Mouse (Mus musculus): ENCODE data around the gene Xirp1. TPM values are rescaled to one million over a fixed set of nuclear protein-coding genes. Genes with fewer than 3 reads are reported as not detected.

Xirp1 gene
- total RNA-seq, 4 experiments from 2014 or later: 0.06 to 0.25 (median 0.10) TPM

DNA sequence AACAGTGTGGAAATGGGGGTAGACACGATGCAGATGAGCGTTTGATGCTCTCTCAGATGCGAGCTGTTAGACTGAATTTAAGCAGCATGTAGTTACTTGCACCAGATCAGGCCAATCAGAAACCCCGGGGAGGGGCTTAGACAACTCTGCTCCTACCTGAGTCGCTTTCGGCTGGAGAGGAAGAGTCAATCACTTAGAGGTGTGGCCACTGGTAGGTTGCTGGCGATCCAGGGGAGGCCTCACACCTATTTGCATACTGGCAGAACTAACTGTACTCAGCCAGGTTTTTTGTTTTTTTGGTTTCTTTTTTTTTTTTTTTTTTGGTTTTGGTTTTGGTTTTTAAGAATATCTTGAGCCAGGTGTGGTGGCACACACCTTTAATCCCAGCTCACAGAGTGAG is 35.1 kb downstream of the Xirp1 start:
- no peak for DNase-seq (ENCODE audit: low spot score in 2 of 2)

- DNase-seq (ENCODE audit: low spot score in 2 of 2): no peak
Observed at GRCm38 (mm10) chr9:119985881-119986574, 37.4 kb downstream of the Xirp1 start.

- DNase-seq (ENCODE audit: low spot score in 2 of 2): no peak
Observed at GRCm38 (mm10) chr9:119984536-119985011, 38.8 kb downstream of the Xirp1 start, which contains the start of gene Csrnp1. TSS of gene Csrnp1 (minus strand) at chr9:119984658.

DNA sequence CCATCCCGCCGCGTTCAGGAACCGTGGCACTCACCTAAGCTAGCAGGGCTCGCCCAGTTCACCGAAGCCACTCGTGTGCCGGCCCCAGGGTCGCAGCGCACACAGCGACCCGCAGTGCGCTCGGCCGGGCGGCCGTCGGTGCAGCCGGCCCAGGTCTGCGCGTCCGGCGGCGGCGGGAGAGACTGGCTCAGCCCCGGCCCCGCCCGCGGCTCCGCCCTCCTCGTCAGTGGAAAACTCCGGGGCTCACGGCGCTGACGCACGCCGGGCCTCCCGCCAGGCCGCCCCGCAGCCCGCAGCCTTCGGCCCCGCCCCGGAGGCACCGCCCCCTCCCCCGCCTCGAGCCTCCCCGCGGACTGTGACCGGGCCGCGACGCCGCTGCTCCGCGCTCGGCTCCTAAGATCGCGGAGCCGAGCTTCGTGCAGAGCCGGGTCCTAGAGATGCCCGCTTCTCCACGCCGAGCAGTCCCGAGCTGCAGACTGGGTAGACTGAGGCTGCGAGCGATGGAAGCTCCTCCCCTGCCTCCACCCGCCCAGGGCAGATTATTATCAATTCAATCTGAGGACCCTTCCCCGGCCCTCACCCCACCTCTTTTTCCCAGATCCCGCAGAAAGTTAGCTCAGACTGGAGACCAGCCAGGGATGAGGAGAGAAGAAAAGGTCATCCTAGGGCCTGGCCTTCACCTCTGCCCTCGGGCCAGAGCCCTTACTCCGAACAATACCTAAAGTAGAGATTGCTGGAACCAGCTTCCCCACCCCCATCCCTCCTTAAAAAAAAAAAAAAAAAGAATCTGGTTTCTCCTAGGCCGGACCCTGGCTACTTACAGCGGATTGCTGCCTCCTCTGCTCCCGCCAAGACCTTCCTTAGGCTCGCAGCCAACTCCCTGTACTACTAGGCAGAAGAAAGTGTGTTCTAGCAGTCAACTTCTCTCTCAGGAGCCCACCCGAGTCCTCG is 39.5 kb downstream of the Xirp1 start:
- peak; percentile 69 to 84 for DNase-seq (ENCODE audit: low spot score in 2 of 2)

GRCm38 (mm10) chr9:119982956-119983551 is 40.3 kb downstream of the Xirp1 start:
- no peak for DNase-seq (ENCODE audit: low spot score in 2 of 2)

DNA sequence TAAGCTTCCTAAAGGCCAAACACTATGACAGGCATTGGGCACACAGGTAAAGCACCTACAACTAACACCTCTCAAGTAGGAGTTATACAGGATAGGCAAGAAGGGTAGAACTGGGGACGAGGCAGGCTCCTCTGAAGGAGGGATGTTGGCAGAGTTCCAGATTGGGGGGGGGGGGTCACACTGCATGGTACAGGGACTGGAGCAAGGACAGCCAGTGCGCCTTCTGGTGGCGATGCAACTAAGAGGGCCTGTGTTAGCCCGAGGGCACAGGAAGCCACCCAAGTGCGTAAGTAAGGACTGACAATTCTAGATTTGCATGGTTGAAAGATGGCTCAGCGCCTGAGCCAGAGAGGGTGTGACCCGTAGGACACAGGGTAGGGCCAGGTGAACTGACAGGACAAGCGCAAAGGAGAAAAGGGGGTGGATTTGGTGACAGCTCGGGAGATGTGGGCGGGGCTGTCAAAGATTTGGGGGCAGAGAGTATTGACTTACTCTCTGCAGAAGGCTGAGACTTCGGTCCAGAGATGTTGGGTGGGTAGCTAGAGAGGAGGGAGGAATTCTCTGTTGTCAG is 41.1 kb downstream of the Xirp1 start:
- DNase-seq (ENCODE audit: low spot score in 2 of 2): no peak

GRCm38 (mm10) chr9:119981183-119982179 is 41.9 kb downstream of the Xirp1 start:
- DNase-seq (ENCODE audit: low spot score in 2 of 2): no peak

DNA sequence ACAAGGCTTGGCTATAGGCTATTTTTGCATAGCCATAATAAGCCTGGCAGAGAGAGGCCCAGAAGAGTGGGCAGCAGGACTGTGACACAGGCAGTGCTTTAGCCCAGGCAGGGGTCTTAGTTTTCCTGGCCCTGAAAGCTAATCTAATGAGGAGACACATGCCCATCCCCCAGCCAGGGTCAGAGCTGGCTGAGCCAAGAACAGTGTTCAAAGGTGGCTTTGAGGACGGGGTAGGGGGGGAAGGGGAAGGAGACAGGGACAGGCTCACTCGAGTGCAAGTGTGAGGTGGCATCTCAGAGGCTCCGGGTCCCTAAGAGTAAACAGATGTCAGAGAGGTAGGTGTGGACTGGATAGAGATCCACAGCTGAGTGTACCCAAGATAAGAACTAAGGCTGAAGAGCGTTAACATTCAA is 42.6 kb downstream of the Xirp1 start:
- DNase-seq (ENCODE audit: low spot score in 2 of 2): no peak

GRCm38 (mm10) chr9:119979749-119980148 is 43.6 kb downstream of the Xirp1 start:
- no peak for DNase-seq (ENCODE audit: low spot score in 2 of 2)

- peak; percentile 62 to 73 for DNase-seq (ENCODE audit: low spot score in 2 of 2)
Observed at GRCm38 (mm10) chr9:119978811-119979441, 44.5 kb downstream of the Xirp1 start.

DNA sequence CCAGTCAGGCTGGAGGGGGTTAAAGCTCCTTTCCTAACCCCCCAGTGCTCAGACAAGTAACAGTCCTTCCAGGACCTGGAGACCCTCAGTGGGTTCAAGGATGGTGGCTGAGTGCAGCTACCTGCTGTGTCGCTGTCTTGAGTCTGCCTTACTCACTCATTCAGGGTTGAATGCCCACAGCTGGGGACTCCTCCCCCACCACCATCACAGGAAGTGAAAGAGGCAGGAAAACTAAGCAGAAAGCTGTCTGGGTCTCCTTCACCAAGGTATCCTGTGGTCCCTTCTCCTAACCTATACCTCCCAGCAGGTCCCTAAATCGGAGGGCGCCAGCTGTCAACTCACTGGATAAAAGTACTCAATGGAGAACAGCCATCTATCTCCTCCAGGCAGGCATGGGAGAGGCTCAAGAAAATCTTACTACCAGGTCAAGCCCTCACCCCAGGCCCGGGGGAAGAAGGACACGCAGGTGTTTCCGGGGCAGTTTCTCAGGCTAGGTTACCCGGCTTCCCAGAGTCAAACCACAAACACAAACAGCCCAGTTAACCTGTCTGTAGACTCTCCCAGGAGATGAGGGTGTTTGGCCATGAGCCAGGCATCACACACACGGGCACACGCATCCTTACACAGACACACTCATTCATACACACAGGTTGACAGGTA is 45.1 kb downstream of the Xirp1 start:
- no peak for DNase-seq (ENCODE audit: low spot score in 2 of 2)

DNA sequence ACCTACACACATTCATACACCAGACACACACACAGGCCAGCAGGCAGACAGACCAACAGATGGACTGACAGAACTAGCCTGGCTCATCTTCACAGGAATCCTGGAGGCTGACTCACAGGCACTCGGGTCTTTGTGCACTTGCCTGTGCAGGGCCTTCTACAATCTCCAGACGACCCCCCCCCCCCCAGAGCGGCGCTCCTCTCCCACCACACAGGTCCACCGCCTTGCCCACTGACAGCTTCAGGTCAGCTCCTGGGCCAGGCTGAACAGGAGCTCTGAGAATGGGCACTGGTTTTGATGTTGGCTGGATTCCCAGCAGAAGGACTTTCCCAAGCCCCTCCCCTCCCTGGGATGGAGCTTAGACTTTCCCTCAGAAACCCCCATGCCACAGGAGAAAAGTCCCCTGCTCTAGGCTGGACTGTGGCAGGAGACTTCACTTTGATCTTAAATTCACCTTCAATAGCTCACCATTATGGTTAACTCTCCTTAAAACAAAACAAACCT is 45.8 kb downstream of the Xirp1 start:
- DNase-seq (ENCODE audit: low spot score in 2 of 2): peak in 1 of 2 experiments; percentile 63

GRCm38 (mm10) chr9:119976704-119977556 is 46.5 kb downstream of the Xirp1 start:
- no peak for DNase-seq (ENCODE audit: low spot score in 2 of 2)

GRCm38 (mm10) chr9:119975286-119975685 is 48.1 kb downstream of the Xirp1 start:
- DNase-seq (ENCODE audit: low spot score in 2 of 2): no peak

DNA sequence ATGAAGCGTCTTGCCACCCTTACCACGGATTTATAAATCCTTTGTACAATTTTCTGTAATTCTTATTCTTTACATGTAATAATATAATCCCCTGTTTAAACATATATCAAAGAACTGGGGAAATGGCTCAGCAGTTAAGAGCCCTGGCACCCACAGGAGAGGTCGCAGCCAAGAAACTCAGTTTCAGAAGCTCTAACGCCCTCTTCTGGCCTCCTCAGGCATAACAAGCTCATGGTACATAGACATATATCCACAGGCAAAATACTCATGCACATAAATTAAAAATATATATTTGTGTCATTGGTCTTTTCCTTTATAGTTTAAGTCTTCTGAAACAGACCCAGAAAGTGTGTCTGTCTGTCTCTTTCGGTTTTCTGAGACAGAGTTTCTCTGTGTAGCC is 48.8 kb downstream of the Xirp1 start:
- DNase-seq (ENCODE audit: low spot score in 2 of 2): no peak

GRCm38 (mm10) chr9:119973869-119974520 is 49.4 kb downstream of the Xirp1 start:
- DNase-seq (ENCODE audit: low spot score in 2 of 2): no peak

DNA sequence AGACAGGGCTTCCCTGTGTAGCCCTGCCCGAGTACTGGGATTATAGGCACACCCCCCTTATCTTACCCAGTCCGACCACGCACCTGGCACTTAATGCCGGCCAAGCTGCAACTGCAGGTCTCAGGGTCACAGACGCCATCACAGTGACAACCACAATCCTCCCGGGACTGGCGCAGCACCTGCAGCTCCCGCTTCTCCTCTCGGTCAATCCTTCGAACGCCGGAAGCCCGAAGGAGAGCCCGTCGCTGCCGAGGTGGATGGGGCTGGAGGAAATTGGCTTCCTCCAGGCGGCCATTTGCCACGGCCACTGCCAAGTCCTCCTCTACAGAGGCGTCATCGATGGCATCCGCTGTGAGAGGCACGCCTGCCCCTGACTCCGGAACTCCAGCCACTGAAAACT is 50.1 kb downstream of the Xirp1 start:
- DNase-seq (ENCODE audit: low spot score in 2 of 2): no peak

GRCm38 (mm10) chr9:119972582-119972981 is 50.8 kb downstream of the Xirp1 start:
- no peak for DNase-seq (ENCODE audit: low spot score in 2 of 2)
